Mouse (Mus musculus): ENCODE measurements around the gene Thoc6. TPM values are rescaled to one million over a fixed set of nuclear protein-coding genes. Genes with fewer than 3 reads are reported as not detected.

The Thoc6 gene
- 13.2 and 16.9 TPM in 2 replicates for polyA plus RNA-seq (2012; rRNA removed)

GRCm38 (mm10) chr17:23673424-23674073 lies at the start of gene Thoc6, which contains the start of gene Hcfc1r1:
Thoc6 (minus strand) TSS chr17:23673882.
Hcfc1r1 (plus strand) TSS chr17:23673596.
- peak; percentile 92 for DNase-seq (ENCODE audit: low spot score)

- DNase-seq (ENCODE audit: low spot score): no peak
Measured at GRCm38 (mm10) chr17:23722376-23723125, 48.9 kb upstream of the Thoc6 start, which contains the start of gene 1520401A03Rik. 1520401A03Rik (minus strand) TSS chr17:23722783.

- no peak for DNase-seq (ENCODE audit: low spot score)
Measured at GRCm38 (mm10) chr17:23721886-23722285, 48.2 kb upstream of the Thoc6 start.

- no peak for DNase-seq (ENCODE audit: low spot score)
Measured at GRCm38 (mm10) chr17:23719455-23719854, 45.8 kb upstream of the Thoc6 start.

- DNase-seq (ENCODE audit: low spot score): no peak
Measured at GRCm38 (mm10) chr17:23717003-23717402, 43.3 kb upstream of the Thoc6 start.

GRCm38 (mm10) chr17:23706212-23706611 lies 32.5 kb upstream of the Thoc6 start:
- peak; percentile 64 for DNase-seq (ENCODE audit: low spot score)

GRCm38 (mm10) chr17:23705525-23706104 lies 31.9 kb upstream of the Thoc6 start:
- no peak for DNase-seq (ENCODE audit: low spot score)

- no peak for DNase-seq (ENCODE audit: low spot score)
Measured at GRCm38 (mm10) chr17:23704741-23705140, 31.1 kb upstream of the Thoc6 start.

GRCm38 (mm10) chr17:23703301-23703700 lies 29.6 kb upstream of the Thoc6 start:
- DNase-seq (ENCODE audit: low spot score): no peak

GRCm38 (mm10) chr17:23700079-23700478 lies 26.4 kb upstream of the Thoc6 start:
- peak; percentile 73 for DNase-seq (ENCODE audit: low spot score)

- DNase-seq (ENCODE audit: low spot score): peak; percentile 51
Measured at GRCm38 (mm10) chr17:23699131-23700077, 25.7 kb upstream of the Thoc6 start.

- DNase-seq (ENCODE audit: low spot score): no peak
Measured at GRCm38 (mm10) chr17:23695801-23696200, 22.1 kb upstream of the Thoc6 start.

- DNase-seq (ENCODE audit: low spot score): no peak
Measured at GRCm38 (mm10) chr17:23694491-23694890, 20.8 kb upstream of the Thoc6 start.

- DNase-seq (ENCODE audit: low spot score): no peak
Measured at GRCm38 (mm10) chr17:23683856-23684672, 10.4 kb upstream of the Thoc6 start, which contains the start of gene Cldn9. Cldn9 (minus strand) TSS chr17:23684026.

- no peak for DNase-seq (ENCODE audit: low spot score)
Measured at GRCm38 (mm10) chr17:23683226-23683625, 9.5 kb upstream of the Thoc6 start.

- DNase-seq (ENCODE audit: low spot score): no peak
Measured at GRCm38 (mm10) chr17:23682530-23682929, 8.8 kb upstream of the Thoc6 start.

GRCm38 (mm10) chr17:23682092-23682491 lies 8.4 kb upstream of the Thoc6 start:
- DNase-seq (ENCODE audit: low spot score): no peak

GRCm38 (mm10) chr17:23681086-23681485 lies 7.4 kb upstream of the Thoc6 start:
- no peak for DNase-seq (ENCODE audit: low spot score)

GRCm38 (mm10) chr17:23680336-23680735 lies 6.7 kb upstream of the Thoc6 start:
- DNase-seq (ENCODE audit: low spot score): no peak

- DNase-seq (ENCODE audit: low spot score): no peak
Measured at GRCm38 (mm10) chr17:23679127-23679835, 5.6 kb upstream of the Thoc6 start, which contains the start of gene Cldn6. Cldn6 (plus strand) TSS chr17:23679249.
